Mouse (Mus musculus) heart, embryonic 10.5 days (tissue): ENCODE data around the gene Fgd6. TPM values are rescaled to one million over a fixed set of nuclear protein-coding genes. Genes with fewer than 3 reads are reported as not detected.
A peak's percentile ranks its signal among the peaks of the same experiment; 100 is the strongest.

Experiments used
- DNase-seq: peaks from one replicate; pipeline ENCODE4 v3.0.0-alpha.2; 2017; ENCODE audit warnings: low spot score
- H3K27ac ChIP-seq: fragments of 300-500 bp; sonication (generic); 2 replicates; pipeline ENCODE4 v1.5.1; 2016; ENCODE audit warnings: mild to moderate bottlenecking
- H3K27me3 ChIP-seq: fragments of 300-500 bp; sonication (generic); 2 replicates; pipeline ENCODE4 v1.6.1; 2016; ENCODE audit warnings: mild to moderate bottlenecking; ENCODE audit not compliant: poor library complexity, insufficient read depth, severe bottlenecking
- H3K36me3 ChIP-seq: fragments of 300-500 bp; sonication (generic); 2 replicates; pipeline ENCODE4 v1.6.1; 2016; ENCODE audit warnings: mild to moderate bottlenecking, moderate library complexity
- H3K4me1 ChIP-seq: fragments of 300-500 bp; sonication (generic); 2 replicates; pipeline ENCODE4 v1.6.1; 2016; ENCODE audit warnings: mild to moderate bottlenecking
- H3K4me3 ChIP-seq: fragments of 300-500 bp; sonication (generic); 2 replicates; pipeline ENCODE4 v1.5.1; 2016; ENCODE audit warnings: mild to moderate bottlenecking, moderate library complexity
- H3K9me3 ChIP-seq: fragments of 300-500 bp; sonication (generic); 2 replicates; pipeline ENCODE4 v1.6.1; 2016; ENCODE audit warnings: mild to moderate bottlenecking, moderate library complexity
- WGBS: fragments of 180-500 bp; shearing (Covaris S2); methylation state at CpG from one replicate; pipeline ENCODE4 v1.1.7; 2016; 5-methylcytosine and 5-hydroxymethylcytosine counted together
- polyA plus RNA-seq: library from polyadenylated mRNA; unstranded; fragments of >200 nt; fragmentation: Nextera tagmentation; extraction: Ambion mirVana; gene quantifications from 2 replicates; pipeline ENCODE4 v1.2.1, GENCODE M21; 2016

The Fgd6 gene
- polyA plus RNA-seq, 1 experiment from 2014 or later: 2.9 TPM

- WGBS: 85% methylated on average over 8 of the region's 8 CpGs
Measured at GRCm38 (mm10) chr10:94025079-94025478, 10.7 kb upstream of the Fgd6 start.

GRCm38 (mm10) chr10:94028493-94028892, 7.3 kb upstream of the Fgd6 start:
- no peak overlapping the region for H3K4me3 ChIP-seq
- no peaks in the 10 kb centered on the region for H3K4me1 ChIP-seq
- no peak overlapping the region for H3K27ac ChIP-seq
- no peaks in the 10 kb centered on the region for H3K27me3 ChIP-seq
- 83% methylated on average over 6 of the region's 6 CpGs for WGBS
- H3K36me3 ChIP-seq: peaks cover 26% of the 10 kb centered on the region; the same call in 1 of the 2 replicates
- DNase-seq: no peak
- no peaks in the 10 kb centered on the region for H3K9me3 ChIP-seq

More at GRCm38 (mm10) chr10:94025079-94025478, 10.7 kb upstream of the Fgd6 start:
- Histone ChIP-seq H3K4me1 (no peaks in the 10 kb centered on the region), H3K27me3 (no peaks in the 10 kb centered on the region), H3K4me3 (no peak overlapping the region), H3K36me3 (peaks cover 17% of the 10 kb centered on the region; the same call in 1 of the 2 replicates), H3K27ac (no peak overlapping the region), H3K9me3 (no peaks in the 10 kb centered on the region)
- DNase-seq: no peak

- DNase-seq: no peak
- no peak overlapping the region for H3K4me3 ChIP-seq
Measured at GRCm38 (mm10) chr10:94031164-94031563, 4.6 kb upstream of the Fgd6 start.

DNA sequence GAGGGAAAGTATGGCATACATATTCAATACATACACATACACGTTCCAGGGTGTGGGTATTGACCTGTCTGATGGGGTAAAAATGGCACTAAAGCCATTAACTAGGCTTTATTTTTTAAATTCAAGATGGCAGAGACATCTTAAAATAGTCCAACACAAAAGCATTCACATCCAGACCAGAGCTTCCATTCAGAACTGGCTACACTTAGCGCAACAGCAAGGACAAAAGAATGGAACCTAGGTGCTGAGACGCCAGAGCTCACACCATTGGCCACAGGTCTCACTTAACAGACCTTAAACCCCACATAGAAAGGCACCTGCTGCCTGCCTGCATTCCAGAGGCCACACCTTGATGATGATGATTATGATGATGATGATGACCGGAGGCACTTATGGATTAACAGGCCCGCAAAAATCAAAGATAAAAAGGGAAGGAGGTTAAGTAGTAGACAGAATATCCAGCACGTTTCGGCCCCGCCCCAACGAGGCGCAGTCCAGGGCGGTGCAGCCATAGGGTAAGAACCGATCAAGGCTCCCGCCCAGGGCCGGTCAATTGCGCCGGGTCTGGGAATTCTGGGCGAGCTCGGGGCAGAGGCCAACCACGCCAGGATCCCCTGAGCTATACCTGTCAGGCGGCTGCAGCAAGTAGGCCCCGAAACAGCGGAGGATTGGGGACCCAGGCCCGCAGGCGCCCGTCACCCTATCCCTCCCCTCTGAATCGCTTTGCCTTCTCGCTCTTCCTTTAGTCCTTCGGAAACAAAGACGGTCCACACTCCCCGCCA, 734 bp upstream of the Fgd6 start:
- no peaks in the 10 kb centered on the region for H3K27me3 ChIP-seq
- DNase-seq: no peak
- peak overlapping the region; percentile 92 for H3K4me3 ChIP-seq
- WGBS: 1% methylated on average over 30 of the region's 30 CpGs
- H3K27ac ChIP-seq: peak overlapping the region; percentile 92
- peaks cover 18% of the 10 kb centered on the region for H3K4me1 ChIP-seq
- H3K9me3 ChIP-seq: no peaks in the 10 kb centered on the region
- peaks cover 8% of the 10 kb centered on the region; the same call in 1 of the 2 replicates for H3K36me3 ChIP-seq

More at GRCm38 (mm10) chr10:94031164-94031563, 4.6 kb upstream of the Fgd6 start:
- H3K36me3 ChIP-seq: peaks cover 21% of the 10 kb centered on the region; the same call in 1 of the 2 replicates
- peaks cover 12% of the 10 kb centered on the region for H3K4me1 ChIP-seq
- no peaks in the 10 kb centered on the region for H3K27me3 ChIP-seq
- WGBS: 93% methylated on average over 6 of the region's 6 CpGs
- no peak overlapping the region for H3K27ac ChIP-seq
- H3K9me3 ChIP-seq: no peaks in the 10 kb centered on the region

GRCm38 (mm10) chr10:94036375-94036758, 566 bp downstream of the Fgd6 start:
- Histone ChIP-seq H3K9me3 (no peaks in the 10 kb centered on the region), H3K27ac (peak overlapping the region; percentile 94), H3K4me3 (peak overlapping the region; percentile 92), H3K4me1 (peaks cover 18% of the 10 kb centered on the region), H3K27me3 (no peaks in the 10 kb centered on the region), H3K36me3 (0 out of 2 replicates have a peak, but pooled peaks cover 4% of the 10 kb centered on the region)
- DNase-seq: no peak
- 0% methylated on average over 27 of the region's 32 CpGs for WGBS

GRCm38 (mm10) chr10:94037196-94037595, 1.4 kb downstream of the Fgd6 start:
- Histone ChIP-seq H3K9me3 (no peaks in the 10 kb centered on the region), H3K4me1 (peaks cover 18% of the 10 kb centered on the region), H3K36me3 (0 out of 2 replicates have a peak, but pooled peaks cover 2% of the 10 kb centered on the region), H3K4me3 (peak overlapping the region; percentile 92), H3K27ac (no peak overlapping the region), H3K27me3 (no peaks in the 10 kb centered on the region)
- DNase-seq: no peak
- 59% methylated on average over 9 of the region's 9 CpGs for WGBS

- H3K4me1 ChIP-seq: peaks cover 18% of the 10 kb centered on the region
- H3K4me3 ChIP-seq: no peak overlapping the region
- H3K9me3 ChIP-seq: no peaks in the 10 kb centered on the region
- DNase-seq: no peak
- 82% methylated on average over 4 of the region's 4 CpGs for WGBS
- H3K36me3 ChIP-seq: 0 out of 2 replicates have a peak, but pooled peaks cover 3% of the 10 kb centered on the region
- no peaks in the 10 kb centered on the region for H3K27me3 ChIP-seq
- no peak overlapping the region for H3K27ac ChIP-seq
Measured at GRCm38 (mm10) chr10:94037596-94037995, 1.8 kb downstream of the Fgd6 start.

- H3K4me1 ChIP-seq: peaks cover 18% of the 10 kb centered on the region
- no peaks in the 10 kb centered on the region for H3K27me3 ChIP-seq
- H3K27ac ChIP-seq: no peak overlapping the region
- no peaks in the 10 kb centered on the region for H3K9me3 ChIP-seq
- H3K36me3 ChIP-seq: 0 out of 2 replicates have a peak, but pooled peaks cover 3% of the 10 kb centered on the region
- WGBS: 80% methylated on average over 7 of the region's 7 CpGs
- DNase-seq: no peak
- H3K4me3 ChIP-seq: no peak overlapping the region
Measured at GRCm38 (mm10) chr10:94038366-94039260, 2.8 kb downstream of the Fgd6 start.

DNA sequence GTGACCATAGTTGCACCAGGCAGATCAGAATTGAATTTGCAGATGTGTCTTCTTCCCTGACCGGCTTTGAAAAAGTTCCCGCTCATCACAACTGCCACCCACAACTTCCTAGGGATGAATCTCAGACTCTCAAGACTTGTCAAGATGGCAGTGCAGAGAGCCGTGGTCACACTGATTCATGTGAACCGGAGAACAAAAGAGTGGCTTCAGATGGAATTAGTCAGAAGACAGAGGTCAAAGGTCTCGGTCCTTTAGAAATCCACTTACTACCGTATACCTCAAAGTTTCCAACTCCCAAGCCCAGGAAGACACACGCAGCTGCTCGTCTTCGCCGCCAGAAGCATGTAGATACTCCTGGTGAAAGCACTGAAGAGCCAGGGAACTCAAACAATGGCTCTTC, 8.1 kb downstream of the Fgd6 start:
- Histone ChIP-seq H3K27me3 (no peaks in the 10 kb centered on the region), H3K27ac (no peak overlapping the region), H3K4me3 (no peak overlapping the region), H3K4me1 (peaks cover 23% of the 10 kb centered on the region), H3K9me3 (no peaks in the 10 kb centered on the region), H3K36me3 (peaks cover 26% of the 10 kb centered on the region)
- 79% methylated on average over 10 of the region's 10 CpGs for WGBS
- DNase-seq: no peak

DNA sequence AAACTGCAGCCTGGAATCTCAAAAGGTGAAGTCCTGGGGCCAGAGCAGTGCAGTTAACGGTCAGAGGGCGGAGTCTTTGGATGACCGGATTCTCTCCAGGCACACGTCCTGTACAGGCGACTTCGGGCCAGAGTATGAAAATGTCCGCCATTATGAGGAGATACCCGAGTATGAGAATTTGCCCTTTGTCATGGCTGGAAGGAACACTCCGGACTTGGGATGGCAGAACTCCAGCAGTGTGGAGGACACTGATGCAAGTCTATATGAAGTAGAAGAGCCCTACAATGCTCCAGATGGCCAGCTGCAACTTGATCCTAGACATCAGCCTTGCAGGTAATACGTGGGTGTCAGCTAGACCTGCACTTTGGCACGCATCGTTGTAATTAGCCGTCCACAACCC, 9.5 kb downstream of the Fgd6 start:
- no peak overlapping the region for H3K4me3 ChIP-seq
- DNase-seq: no peak
- no peak overlapping the region for H3K27ac ChIP-seq
- peaks cover 32% of the 10 kb centered on the region for H3K4me1 ChIP-seq
- no peaks in the 10 kb centered on the region for H3K9me3 ChIP-seq
- H3K36me3 ChIP-seq: peaks cover 26% of the 10 kb centered on the region
- WGBS: 91% methylated on average over 13 of the region's 13 CpGs
- H3K27me3 ChIP-seq: no peaks in the 10 kb centered on the region

DNA sequence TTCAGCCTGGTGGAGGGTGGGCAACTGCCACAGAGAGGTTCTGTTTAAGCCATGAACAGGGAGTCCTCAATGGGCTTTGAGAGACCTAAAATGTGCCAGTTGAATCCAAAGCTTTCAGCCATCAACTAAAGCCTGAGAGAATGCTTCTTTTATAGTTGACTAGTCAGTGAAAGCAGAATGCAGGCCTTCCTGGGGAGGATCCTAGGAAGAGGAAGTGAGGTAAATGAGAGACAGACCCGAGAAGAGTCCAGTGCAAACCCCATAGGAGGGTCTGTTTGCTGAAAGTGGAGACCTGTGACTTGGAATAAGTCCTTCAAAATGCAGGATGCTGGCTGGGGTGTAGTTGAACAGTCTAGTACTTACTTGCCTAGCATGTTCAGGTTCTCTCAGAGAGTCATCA, 11.2 kb downstream of the Fgd6 start:
- H3K36me3 ChIP-seq: peaks cover 26% of the 10 kb centered on the region
- no peaks in the 10 kb centered on the region for H3K9me3 ChIP-seq
- no peak overlapping the region for H3K4me3 ChIP-seq
- no peak overlapping the region for H3K27ac ChIP-seq
- H3K27me3 ChIP-seq: no peaks in the 10 kb centered on the region
- DNase-seq: no peak
- WGBS: 70% methylated on average over 1 of the region's 1 CpGs
- peaks cover 32% of the 10 kb centered on the region for H3K4me1 ChIP-seq

- H3K27me3 ChIP-seq: no peaks in the 10 kb centered on the region
- H3K9me3 ChIP-seq: no peaks in the 10 kb centered on the region
- peaks cover 32% of the 10 kb centered on the region for H3K4me1 ChIP-seq
- H3K36me3 ChIP-seq: peaks cover 24% of the 10 kb centered on the region
- H3K27ac ChIP-seq: peak overlapping the region; percentile 75
- 18% methylated on average over 10 of the region's 10 CpGs for WGBS
- H3K4me3 ChIP-seq: no peak overlapping the region
- DNase-seq: peak; percentile 91
Measured at GRCm38 (mm10) chr10:94047845-94048559, 12.2 kb downstream of the Fgd6 start.
